Mouse (Mus musculus): ENCODE results near the gene Nalcn.
"Not testable (repeated sequence)": the region's sequence is repeated elsewhere in the genome, so short reads cannot be mapped to it uniquely, and the experiment has no call there.

Nalcn gene

DNA sequence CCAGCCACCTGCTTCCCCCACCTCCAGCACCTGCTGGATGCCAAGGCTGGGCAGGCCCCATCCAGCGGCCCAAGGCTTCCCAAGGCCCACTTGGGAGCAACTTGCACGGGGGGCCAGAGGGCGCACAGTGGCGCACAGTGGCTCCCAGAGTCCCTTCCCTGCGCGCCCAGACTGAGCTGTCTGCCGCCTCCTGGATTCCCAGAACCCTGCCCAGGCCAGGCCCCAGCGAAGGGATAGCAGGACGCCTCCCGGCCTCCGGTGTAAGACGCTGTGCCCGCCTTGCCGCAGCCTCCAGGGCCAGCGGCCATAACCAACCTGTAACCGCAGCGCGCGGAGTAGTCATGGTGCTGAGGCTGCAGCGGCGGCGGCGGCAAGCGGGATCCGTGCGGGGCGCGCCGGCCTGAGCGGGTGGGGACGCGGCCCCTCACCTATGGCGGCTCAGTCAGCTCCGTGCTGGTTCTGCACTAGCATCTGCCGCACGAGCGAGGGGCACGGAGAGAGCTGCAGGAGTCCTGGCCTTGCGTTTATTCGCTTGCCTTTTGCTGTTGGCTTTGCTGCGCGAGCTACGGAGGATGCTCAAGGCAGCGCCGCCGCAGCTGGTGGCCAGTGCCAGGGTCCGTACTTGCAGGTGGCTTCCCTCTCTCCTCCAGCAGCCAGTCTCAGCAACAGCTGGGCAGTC is at the start of gene Nalcn:
Gene Nalcn (minus strand): TSS at position 644 of the 679 bp plus-strand sequence.
- DNase-seq (ENCODE audit: low spot score), result peak; percentile 17

DNA sequence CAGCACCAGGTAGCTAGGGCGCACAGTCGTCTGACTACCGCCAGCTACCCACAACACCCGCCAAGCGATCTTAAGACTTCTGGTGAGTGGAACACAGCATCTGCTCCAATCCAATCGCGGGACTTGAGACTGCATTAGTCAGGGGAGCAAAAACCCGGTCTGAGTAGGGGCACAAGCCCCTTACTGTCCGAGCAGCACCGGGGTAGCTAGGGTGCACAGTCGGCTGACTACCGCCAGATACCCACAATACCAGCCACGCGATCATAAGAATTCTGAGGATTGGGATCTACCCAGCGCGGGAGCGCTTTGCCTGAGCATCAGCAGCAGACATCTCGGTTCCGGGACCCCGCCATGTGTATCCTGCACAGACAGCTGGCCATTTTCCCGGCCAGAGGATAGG is 44.1 kb upstream of the Nalcn start:
- not testable (repeated sequence) for DNase-seq (ENCODE audit: low spot score)

DNA sequence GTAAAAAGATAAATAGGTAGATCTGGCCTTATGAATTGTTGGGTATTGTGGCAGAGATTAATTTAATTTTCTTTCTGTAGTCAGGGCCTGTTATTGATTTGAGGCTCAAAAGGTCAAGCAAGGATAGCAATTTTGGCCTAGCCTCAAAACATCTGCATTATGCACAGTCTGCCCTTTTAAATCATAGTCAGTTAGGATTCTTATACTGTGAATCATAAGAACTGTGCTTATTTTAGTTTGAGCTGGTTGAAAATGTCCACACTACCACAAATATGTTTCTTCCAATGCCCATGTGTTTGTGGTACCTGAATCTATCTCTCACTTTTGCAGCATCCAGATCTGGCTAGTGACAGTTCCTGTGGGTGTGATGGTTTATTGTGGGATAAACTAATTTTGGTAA is 37.5 kb upstream of the Nalcn start:
- DNase-seq (ENCODE audit: low spot score), result no peak

DNA sequence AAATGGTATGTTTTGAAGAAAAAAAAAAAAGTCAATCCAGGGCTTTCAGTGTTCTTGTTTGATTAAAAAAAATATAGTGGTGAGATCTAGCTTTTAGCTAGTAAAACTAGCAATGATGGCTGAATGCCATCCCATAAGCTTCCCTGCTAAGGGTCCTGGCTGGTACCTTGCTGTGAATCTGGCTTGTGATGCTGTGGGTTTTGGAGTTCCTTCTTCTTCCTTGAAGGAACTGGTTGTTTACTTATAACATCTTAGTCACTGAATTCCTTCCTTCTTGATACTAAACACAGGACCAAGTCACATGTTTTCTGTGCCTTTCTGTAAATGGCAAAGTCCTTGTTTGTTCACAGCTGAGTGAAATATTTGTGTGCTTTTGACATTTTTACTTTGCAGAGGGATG is 36.3 kb upstream of the Nalcn start:
- no peak for DNase-seq (ENCODE audit: low spot score)

DNA sequence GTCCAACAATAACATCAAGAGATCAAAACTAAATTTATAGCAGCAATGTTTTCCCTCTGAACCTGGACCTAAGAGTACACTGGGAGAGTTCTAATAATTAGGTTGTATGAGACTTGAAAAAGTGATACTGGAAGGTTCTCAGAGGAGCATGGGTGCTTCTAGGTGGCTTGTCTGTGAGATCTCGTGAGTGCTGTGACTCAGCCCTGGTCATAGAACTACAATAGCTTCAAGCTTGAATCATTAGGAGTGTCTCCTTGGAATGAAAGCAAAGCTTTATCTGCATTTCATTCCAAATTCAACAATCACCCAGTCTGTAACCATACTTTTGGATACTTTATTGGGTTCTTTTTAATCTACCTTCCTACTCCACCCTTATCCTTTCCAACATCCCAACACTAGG is 35.4 kb upstream of the Nalcn start:
- no peak for DNase-seq (ENCODE audit: low spot score)

DNA sequence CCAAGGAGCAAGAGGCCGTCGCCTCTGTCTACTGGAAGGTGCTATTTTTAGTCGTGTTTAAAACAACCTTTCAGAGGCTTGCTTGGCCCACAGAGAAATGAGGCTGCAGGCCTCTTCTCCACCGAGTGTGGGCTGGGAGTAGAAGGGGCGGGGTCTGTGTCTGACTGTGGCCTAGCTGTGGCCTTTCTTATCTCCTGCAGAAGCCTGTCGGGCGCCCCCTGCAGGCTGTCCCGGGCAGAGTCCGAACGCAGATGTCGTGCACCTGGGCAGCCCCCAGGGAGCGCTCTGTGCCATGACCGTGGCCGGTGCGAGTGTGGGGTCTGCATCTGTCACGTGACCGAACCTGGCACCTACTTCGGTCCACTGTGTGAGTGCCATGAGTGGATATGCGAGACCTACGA is 34.1 kb upstream of the Nalcn start:
- DNase-seq (ENCODE audit: low spot score), result peak; percentile 85

DNA sequence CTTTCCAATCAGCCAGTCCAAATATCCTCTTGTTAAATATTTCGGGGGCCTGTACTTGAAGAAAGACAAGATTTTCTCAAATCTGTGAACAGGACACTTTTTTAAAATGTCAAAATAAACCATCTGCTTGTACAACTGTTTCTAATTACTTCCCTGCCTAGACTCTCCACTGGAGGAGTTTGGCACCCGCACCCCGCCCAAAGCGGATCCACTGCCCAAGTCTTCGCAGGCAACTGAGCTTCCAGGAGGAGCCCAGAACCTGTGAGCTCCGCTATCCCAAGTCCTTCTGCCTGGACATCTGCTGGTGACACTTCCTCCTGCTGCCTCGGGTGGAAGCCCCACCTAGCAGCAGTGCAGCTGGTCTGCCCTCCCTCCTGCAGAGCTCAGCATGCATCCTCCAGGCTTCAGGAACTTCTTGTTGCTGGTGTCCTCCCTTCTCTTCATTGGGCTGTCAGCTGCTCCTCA is 33.0 kb upstream of the Nalcn start, which contains the start of gene Itgbl1:
Gene Itgbl1 (plus strand): TSS at position 51 of the 465 bp plus-strand sequence.
- peak; percentile 7 for DNase-seq (ENCODE audit: low spot score)

DNA sequence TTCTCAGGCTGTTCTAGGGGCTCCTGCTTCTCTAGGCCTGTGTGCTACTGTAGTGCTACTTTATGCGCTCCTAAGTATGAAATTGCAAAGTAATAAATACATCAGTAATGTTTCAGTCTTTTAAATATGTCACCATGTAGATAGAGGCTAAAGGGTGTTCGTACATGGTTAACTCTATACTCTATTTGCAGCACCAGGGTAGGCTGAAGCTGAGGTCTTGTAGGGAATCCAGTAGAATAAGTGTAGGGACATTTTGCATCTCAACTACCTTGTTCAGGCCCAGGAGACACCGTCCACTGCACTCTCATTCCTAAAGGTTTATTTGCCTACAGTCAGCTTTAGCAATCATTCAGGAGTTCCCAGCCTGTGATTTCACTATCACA is 227 bp upstream of the Nalcn start:
- DNase-seq (ENCODE audit: low spot score), result no peak

DNA sequence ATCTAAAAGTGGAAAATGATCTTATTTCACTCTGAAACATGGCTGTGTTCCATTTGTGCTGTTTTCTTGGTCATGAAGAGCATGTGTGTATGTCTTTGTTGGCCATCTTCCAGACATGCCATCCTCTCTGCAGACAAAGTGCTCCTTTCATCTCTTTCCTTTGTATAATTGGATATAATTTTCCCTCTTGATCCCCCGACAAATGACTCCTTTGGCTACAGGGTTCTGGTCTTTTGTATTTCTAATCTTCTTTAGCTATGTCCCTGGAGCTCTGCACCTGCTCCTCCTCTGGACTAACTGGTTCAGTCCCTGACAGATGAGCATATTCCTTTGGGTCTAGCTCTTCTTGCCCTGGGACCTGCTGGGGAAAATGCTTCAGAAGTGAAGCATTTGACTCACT is 4.0 kb downstream of the Nalcn start:
- DNase-seq (ENCODE audit: low spot score), result no peak

DNA sequence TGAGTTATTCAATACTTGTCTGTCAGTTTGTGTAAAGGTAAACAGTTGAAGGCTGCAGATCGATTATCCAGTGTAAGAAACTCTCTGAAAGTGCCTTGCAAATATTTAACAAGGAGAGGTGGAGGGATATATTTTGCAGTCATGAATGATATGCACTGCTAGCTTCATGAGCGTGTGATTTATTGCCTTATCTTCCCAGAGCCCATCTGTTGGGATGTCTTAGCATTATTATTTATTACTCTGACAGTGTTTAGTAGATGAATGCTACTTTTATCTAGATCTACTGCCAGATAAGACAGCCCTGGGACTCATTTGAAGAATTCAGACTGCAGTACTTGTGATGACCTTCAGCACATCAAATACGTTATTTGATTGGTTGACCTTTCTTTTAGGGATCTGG is 31.7 kb downstream of the Nalcn start:
- no peak for DNase-seq (ENCODE audit: low spot score)

DNA sequence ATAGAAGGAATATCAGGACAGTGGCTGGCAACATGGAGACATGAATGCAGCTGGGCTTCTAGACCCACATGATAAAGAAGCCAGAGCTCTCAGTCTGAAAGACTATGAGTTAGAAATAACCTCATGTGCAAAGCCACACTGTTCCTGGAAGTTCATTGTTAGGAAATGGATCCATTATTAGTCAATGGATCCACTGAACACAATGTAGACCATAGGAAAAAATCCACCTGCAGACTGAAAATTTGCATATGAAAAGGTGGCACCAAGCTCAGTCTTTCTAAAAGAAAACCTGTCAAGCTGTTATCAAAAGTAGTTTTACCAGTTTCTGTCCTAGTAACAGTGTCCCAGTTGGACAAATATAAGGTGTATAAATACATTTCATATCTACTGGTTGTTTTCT is 39.5 kb downstream of the Nalcn start:
- DNase-seq (ENCODE audit: low spot score), result no peak

DNA sequence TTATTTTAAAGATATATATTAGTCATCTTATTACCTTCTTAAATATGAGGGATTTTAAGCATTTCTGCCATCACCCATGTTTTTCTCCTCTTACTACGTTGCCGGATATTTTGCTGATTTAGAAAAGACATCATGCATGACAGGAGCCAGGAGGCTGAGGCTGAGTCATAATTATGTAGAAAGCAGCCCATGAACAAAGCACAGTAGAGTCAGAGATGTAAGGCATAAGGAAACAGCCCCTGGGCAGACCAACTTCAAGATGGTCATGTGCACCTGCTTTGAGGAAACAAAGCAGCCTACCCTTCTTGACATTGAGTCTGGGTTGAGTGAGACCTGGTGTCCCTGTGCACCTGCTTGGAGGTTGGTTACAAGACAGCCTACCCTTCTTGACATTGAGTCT is 44.5 kb downstream of the Nalcn start:
- DNase-seq (ENCODE audit: low spot score), result no peak

DNA sequence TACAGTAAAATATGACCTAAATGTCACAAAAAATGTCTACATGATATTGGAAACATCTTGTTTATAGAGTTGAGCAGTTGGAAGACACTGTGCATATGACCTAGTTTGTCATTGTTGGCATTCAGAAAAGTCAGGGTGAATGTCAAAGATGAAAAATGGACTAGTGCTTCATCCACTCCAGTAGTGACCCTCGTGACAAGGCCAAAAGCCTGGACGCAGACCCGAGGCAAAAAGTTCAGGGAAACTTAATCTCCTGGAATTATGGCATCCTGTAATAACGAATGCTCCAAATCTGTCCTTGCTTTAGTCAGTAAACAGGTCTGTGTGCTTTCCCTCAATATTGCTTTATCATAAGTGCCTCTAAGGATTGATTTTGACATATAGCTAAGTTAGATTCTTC is 51.6 kb downstream of the Nalcn start:
- no peak for DNase-seq (ENCODE audit: low spot score)

DNA sequence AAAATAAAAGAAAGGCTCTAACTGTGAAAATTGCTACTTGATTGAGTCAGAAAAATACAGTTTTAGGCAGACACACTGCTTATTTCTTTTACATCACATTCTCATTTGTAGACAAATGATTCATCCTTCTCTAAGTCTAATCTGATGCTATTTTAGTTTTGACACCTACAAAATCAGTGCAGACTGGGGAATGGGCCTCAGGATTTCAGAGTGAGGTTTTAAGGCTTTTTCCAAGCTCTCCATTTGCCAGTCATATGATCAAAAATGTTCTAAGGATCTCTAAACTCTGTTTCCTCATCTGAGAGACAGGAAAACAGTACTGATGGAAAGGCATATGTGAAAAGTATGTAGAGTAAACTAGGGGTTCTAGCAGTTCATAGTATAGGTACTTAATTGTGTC is 52.0 kb downstream of the Nalcn start:
- no peak for DNase-seq (ENCODE audit: low spot score)

DNA sequence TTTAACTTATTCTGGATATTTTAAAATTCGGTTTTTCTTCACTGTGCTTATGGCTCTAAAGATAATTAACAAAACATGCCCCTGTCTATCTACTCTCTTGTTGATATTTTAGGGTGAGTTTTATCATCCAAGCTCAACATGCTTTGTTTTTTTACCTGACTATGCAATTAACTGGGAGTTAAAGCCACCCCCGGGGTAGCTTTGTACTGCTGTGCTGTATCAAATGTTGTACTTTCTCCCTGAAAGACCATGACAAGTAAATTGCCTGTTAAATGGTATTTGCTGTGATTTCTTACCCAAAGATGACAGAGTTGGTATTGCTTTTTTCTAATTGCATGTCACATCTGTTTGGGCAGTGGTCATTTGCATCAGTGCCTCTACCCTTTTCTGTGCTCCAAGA is 60.3 kb downstream of the Nalcn start:
- no peak for DNase-seq (ENCODE audit: low spot score)

DNA sequence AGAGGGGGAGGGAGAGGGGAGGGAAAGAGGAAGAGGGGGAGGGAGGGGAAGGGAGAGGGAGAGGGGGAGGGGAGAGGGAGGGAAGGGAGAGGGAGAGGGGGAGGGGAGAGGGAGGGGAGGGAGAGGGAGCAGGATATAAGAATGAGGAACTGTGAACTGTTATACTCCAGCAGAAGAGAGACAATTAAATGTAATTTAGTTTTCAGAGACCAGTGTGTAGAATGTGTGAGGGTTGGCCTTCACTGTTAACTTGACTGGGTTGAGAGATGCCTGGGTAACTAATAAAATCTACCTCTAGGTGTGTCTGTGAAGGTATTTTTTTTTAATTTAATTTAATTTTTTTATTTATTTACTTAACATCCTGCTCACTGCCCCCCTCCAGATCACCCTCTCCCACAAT is 71.4 kb downstream of the Nalcn start:
- no peak for DNase-seq (ENCODE audit: low spot score)

DNA sequence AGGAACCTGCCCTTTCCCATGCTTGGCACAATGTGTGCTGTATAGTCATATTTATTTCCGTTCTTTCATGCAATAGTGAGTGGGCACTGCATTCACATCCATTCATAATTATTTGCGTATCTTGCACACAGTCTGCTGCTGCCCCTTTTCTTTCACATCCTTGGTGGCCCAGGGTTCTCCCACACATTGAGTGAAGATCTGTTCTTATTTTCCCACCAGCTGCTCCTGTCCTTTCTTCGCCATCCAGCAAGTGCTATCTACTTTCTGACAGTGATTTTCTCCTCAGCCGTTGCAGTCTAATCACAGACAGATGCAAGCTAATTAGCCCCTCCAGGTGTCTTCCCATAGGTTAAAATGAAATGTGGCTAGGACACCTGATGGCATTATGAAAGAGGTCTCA is 72.0 kb downstream of the Nalcn start:
- DNase-seq (ENCODE audit: low spot score), result no peak

DNA sequence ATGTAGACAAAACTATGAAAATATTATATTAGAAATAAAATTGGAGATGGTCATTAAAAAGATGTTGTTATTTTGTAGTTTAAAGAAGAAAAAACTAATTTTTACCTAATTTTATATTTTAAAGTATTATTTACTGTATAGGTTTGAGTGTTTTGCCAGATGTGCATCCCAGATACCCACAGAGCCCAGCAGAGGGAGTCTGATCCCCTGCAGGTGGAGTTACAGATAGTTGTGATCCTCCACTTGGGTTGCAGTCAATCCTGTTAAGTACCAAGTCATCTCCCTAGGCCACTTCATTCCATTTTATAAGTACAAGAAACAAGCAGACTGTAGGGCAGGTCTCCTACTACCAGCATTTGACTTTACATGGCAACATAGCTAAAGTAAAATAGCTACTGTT is 84.6 kb downstream of the Nalcn start:
- DNase-seq (ENCODE audit: low spot score), result no peak

DNA sequence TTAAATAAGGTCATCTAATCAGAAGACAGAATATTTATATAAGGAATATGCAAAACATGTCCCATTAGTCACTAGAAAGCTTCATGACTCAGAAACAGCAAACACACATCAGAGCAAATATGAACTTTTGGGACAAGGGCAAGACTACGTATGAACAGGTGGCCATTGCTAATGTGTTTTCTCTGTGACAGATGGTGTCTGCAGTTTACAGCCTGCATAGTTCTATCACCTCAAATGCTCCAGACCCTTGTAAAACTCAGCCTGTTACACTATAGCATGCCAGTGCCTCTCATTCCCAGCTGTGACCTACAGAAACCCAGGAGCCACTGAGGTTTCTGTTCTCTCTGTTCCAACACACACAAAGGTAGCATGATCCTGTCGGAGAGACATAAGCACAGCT is 91.3 kb downstream of the Nalcn start:
- no peak for DNase-seq (ENCODE audit: low spot score)

DNA sequence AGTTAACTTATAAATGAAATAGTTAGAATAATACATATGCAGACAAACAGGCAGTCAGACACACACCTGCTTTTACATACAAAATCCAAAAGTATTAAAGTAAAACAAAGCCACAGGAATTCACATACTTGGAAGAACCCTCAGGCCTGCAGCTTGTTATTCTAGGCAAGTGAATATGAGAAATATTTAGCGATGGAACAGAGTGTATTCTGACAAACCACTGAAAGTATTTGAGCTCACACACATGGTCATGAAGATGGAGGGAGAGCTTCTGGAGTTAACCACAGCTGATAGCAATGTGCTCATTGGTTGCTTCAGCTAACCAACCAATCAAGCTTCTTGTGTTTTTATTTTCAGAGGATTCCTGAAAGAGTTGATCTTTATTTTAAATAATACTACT is 93.9 kb downstream of the Nalcn start:
- DNase-seq (ENCODE audit: low spot score), result no peak

DNA sequence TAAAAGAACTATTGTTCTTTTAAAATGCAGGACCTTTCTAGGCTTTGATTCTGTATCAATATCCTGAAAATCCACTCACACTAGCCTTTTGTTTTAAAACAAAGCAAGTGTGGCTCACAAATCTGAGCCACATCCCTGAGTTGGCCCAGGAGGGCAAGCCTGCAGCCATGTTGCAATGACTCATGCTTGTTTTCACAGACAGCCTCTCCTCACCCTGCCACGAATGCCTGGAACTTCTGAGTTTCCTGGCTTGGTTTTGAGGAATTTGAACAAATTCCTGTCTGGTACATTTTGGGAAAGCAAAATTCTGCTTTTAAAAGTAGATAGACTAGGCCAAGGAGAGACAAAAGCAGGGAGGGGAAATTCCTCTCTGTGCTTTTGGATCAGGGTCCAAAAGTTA is 95.7 kb downstream of the Nalcn start:
- DNase-seq (ENCODE audit: low spot score), result peak; percentile 28

DNA sequence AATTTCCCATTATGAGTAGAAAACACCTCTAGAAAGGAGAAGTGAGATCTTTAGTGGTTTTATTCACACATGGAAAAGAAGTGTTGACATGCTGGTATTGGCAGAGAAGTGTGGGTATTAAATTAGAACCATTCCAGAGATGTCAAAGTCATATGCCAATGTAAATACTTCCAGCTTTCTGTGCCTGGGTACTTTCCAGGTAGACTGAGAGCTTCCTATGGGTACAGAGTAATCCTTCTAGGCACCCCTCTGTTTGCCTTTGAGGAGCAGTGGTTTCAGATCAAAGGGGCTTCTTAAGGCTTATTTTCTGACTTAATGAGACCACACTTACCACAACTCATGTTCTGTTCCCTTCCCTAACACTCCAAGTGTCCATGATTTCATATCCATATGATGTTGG is 97.8 kb downstream of the Nalcn start:
- no peak for DNase-seq (ENCODE audit: low spot score)

DNA sequence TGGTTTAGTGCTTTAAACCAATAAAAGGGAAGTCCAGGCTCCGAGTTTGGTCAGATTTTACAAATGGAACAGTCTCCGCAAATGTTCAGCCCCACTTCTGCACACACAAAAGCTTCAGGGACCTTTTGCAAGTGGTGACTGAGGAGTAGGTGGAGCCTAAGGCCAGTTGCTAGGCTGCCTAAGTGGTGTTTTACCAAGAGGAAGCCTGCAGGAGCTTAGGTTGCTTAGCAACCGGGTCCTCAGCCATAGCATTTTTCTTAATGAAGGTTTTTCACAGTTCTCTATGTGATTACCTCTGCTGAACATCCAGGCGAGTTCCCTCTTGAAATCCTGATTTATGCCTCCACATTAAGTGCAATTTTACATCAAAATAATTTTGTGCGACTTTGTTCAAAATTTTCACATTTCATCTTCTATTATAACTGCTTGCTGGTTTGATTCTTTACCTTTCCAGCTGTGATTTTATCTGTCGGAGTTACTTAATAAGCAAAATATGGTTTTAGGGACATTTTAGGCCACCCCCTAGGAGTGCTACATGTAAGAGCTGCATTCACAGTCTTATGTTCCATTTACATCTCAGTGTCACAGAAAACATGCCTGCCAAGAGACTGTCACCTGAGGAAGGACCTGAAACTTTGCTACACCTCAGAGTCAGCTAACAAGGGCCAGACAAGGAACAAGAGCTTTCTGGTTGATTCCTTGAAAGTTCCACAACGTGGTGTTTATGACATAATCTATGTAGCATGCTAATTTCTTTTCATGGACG is 113.4 kb downstream of the Nalcn start:
- DNase-seq (ENCODE audit: low spot score), result no peak

DNA sequence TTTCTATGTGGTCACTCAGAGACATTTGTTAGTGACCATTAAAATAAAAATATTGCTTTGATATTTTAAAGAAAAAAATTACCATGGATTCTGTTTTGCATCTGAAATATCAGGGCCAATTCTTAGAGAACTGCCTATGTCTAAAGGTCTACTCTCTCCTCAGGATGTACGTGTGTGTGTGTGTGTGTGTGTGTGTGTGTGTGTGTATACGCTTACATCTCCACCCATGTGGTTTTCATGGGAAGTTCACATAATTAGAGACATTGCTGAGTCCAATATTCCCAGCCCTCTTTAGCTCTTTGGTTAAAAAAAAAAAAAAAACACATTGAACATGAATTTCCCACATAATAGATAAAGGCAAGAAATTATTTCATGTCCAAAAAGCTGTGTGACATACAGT is 114.0 kb downstream of the Nalcn start:
- DNase-seq (ENCODE audit: low spot score), result no peak

All from testis, postnatal 14 days (tissue).